Mouse (Mus musculus): Measurements from ENCODE around the gene Tcf7l2. TPM values are rescaled to one million over a fixed set of nuclear protein-coding genes. Genes with fewer than 3 reads are reported as not detected.

Tcf7l2 gene
- polyA plus RNA-seq, 1 experiment from 2014 or later, result 105 TPM

GRCm38 (mm10) chr19:55865049-55865448 is 123.4 kb downstream of the Tcf7l2 start:
- Histone ChIP-seq H3K9me3 (no peaks in the 10 kb centered on the region), H3K27me3 (ENCODE audit: poor library complexity, severe bottlenecking) (no peaks in the 10 kb centered on the region), H3K4me1 (peaks cover 50% of the 10 kb centered on the region), H3K27ac (no peak overlapping the region), H3K4me3 (no peak overlapping the region), H3K36me3 (replicated peaks) (peaks cover 36% of the 10 kb centered on the region)
- WGBS, result 91% methylated on average over 2 of the region's 2 CpGs
- no peak for DNase-seq (ENCODE audit: extremely low spot score, low spot score)

- 93% methylated on average over 13 of the region's 13 CpGs for whole genome bisulfite sequencing
- Histone ChIP-seq H3K36me3 (replicated peaks) (peaks cover 40% of the 10 kb centered on the region), H3K27ac (no peak overlapping the region), H3K27me3 (ENCODE audit: poor library complexity, severe bottlenecking) (no peaks in the 10 kb centered on the region), H3K4me3 (no peak overlapping the region), H3K9me3 (no peaks in the 10 kb centered on the region), H3K4me1 (peaks cover 59% of the 10 kb centered on the region)
- no peak for DNase-seq (ENCODE audit: extremely low spot score, low spot score)
These were observed 124.4 kb downstream of the Tcf7l2 start for GRCm38 (mm10) chr19:55865774-55866578.

DNA sequence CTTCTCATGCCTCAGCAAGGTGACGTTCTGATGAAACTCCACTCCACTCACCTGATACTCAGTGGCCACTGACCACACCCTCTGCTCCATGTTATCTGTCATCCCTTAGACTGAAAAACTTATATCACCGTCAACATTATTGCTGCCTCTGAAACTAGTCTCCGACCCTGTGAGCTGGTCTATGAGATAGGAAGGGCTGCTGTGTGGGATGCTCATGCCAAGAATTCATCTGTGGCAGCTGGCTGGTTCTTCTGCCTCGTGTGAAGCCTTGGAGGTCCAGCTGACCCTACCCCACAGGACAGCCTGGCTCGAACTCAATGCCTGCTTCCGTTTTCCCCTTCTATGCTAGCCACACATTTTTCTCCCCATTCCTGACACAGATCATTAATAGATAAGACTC is 125.6 kb downstream of the Tcf7l2 start:
- Histone ChIP-seq H3K4me1 (peaks cover 64% of the 10 kb centered on the region), H3K27ac (no peak overlapping the region), H3K27me3 (ENCODE audit: poor library complexity, severe bottlenecking) (no peaks in the 10 kb centered on the region), H3K9me3 (no peaks in the 10 kb centered on the region), H3K4me3 (no peak overlapping the region), H3K36me3 (replicated peaks) (peaks cover 40% of the 10 kb centered on the region)
- WGBS, result 93% methylated on average over 6 of the region's 6 CpGs
- no peak for DNase-seq (ENCODE audit: extremely low spot score, low spot score)

GRCm38 (mm10) chr19:55867905-55868304 is 126.3 kb downstream of the Tcf7l2 start:
- no peak overlapping the region for H3K4me3 ChIP-seq
- no peaks in the 10 kb centered on the region for H3K9me3 ChIP-seq
- no peak overlapping the region for H3K27ac ChIP-seq
- DNase-seq (ENCODE audit: extremely low spot score, low spot score), result no peak
- H3K36me3 ChIP-seq (replicated peaks), result peaks cover 36% of the 10 kb centered on the region
- peaks cover 63% of the 10 kb centered on the region for H3K4me1 ChIP-seq
- 66% methylated on average over 3 of the region's 3 CpGs for WGBS
- no peaks in the 10 kb centered on the region for H3K27me3 ChIP-seq (ENCODE audit: poor library complexity, severe bottlenecking)

DNA sequence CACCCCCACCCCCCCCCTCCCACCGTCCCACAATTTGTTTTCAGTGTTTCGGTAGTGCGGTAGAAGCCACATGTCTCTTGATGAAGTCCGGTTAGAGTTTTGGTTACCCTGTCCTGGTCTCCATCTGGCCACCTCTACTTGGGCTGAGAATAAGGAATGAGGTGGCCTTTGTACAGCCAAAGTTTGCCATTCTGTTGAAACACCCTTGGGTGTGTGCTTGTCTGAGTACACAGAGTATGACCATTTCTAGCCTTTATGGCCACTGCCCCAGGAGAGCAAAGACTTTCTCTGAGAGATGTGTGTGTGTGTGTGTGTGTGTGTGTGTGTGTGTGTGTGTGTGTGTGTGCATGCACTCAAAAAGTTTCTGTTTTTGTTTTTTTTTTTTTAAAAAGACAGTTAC is 127.0 kb downstream of the Tcf7l2 start:
- 96% methylated on average over 4 of the region's 4 CpGs for WGBS
- Histone ChIP-seq H3K27me3 (ENCODE audit: poor library complexity, severe bottlenecking) (no peaks in the 10 kb centered on the region), H3K9me3 (no peaks in the 10 kb centered on the region), H3K4me1 (peaks cover 56% of the 10 kb centered on the region), H3K36me3 (replicated peaks) (peaks cover 33% of the 10 kb centered on the region), H3K4me3 (no peak overlapping the region), H3K27ac (no peak overlapping the region)
- no peak for DNase-seq (ENCODE audit: extremely low spot score, low spot score)

DNA sequence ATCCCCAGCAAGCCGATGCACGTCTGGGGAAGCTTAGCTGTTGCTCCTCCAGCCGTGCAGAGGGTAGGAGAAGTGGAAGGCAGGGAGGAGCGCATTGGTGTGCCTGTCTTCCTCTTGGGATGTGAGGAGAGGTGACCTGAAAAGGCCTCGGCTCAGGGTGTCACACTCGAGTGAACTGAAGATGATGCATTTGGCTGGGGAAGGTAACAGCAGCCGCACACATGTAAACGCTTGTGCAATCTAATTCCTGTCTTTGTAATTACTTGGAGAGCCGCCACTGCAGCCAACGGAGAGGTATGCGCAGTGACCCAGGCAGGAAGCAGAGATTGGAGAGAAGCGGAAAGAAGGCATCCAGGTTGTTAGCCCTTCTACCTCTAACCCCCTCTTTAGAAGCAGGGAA is 129.2 kb downstream of the Tcf7l2 start:
- no peak for DNase-seq (ENCODE audit: extremely low spot score, low spot score)
- WGBS, result 88% methylated on average over 12 of the region's 12 CpGs
- Histone ChIP-seq H3K27ac (no peak overlapping the region), H3K27me3 (ENCODE audit: poor library complexity, severe bottlenecking) (peaks cover 7% of the 10 kb centered on the region; the same call in 1 of the 2 replicates), H3K9me3 (no peaks in the 10 kb centered on the region), H3K4me1 (peaks cover 63% of the 10 kb centered on the region), H3K36me3 (replicated peaks) (peaks cover 24% of the 10 kb centered on the region), H3K4me3 (no peak overlapping the region)

- Histone ChIP-seq H3K36me3 (replicated peaks) (peaks cover 20% of the 10 kb centered on the region), H3K9me3 (no peaks in the 10 kb centered on the region), H3K27me3 (ENCODE audit: poor library complexity, severe bottlenecking) (peaks cover 7% of the 10 kb centered on the region; the same call in 1 of the 2 replicates), H3K27ac (no peak overlapping the region), H3K4me3 (no peak overlapping the region), H3K4me1 (peaks cover 70% of the 10 kb centered on the region)
- DNase-seq (ENCODE audit: extremely low spot score, low spot score), result no peak
- 81% methylated on average over 3 of the region's 3 CpGs for WGBS
These were observed 129.9 kb downstream of the Tcf7l2 start for GRCm38 (mm10) chr19:55871496-55871895.

GRCm38 (mm10) chr19:55873221-55873620 is 131.6 kb downstream of the Tcf7l2 start:
- peaks cover 20% of the 10 kb centered on the region for H3K36me3 ChIP-seq (replicated peaks)
- H3K9me3 ChIP-seq, result no peaks in the 10 kb centered on the region
- no peak for DNase-seq (ENCODE audit: extremely low spot score, low spot score)
- H3K27me3 ChIP-seq (ENCODE audit: poor library complexity, severe bottlenecking), result peaks cover 7% of the 10 kb centered on the region; the same call in 1 of the 2 replicates
- WGBS, result 84% methylated on average over 3 of the region's 3 CpGs
- no peak overlapping the region for H3K4me3 ChIP-seq
- H3K27ac ChIP-seq, result no peak overlapping the region
- H3K4me1 ChIP-seq, result peaks cover 73% of the 10 kb centered on the region

DNA sequence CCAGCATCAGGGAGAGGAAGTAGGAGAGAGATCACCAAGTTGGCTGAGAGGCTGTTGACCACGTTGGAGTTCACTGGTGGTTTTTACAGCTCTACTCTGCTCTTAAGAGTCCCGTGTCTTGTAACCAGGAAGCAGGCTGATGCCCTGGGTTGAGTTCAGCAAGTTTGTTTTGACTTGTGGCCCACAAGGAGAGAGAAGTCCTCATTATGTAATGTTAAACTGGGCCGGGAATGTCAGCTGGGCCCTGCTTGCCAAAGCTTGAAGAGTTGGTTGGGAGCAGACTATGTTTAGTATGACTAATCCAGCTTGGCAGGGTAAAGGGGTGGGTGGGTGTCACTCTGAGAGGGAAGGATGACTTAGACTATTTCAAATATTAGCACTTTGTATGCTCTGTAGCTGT is 134.9 kb downstream of the Tcf7l2 start:
- DNase-seq (ENCODE audit: extremely low spot score, low spot score), result no peak
- Histone ChIP-seq H3K4me3 (no peak overlapping the region), H3K4me1 (peaks cover 73% of the 10 kb centered on the region), H3K27me3 (ENCODE audit: poor library complexity, severe bottlenecking) (peaks cover 22% of the 10 kb centered on the region), H3K9me3 (no peaks in the 10 kb centered on the region), H3K27ac (peak overlapping the region; percentile 53; the same call in 1 of the 2 replicates), H3K36me3 (replicated peaks) (peaks cover 14% of the 10 kb centered on the region)
- 76% methylated on average over 3 of the region's 3 CpGs for WGBS

DNA sequence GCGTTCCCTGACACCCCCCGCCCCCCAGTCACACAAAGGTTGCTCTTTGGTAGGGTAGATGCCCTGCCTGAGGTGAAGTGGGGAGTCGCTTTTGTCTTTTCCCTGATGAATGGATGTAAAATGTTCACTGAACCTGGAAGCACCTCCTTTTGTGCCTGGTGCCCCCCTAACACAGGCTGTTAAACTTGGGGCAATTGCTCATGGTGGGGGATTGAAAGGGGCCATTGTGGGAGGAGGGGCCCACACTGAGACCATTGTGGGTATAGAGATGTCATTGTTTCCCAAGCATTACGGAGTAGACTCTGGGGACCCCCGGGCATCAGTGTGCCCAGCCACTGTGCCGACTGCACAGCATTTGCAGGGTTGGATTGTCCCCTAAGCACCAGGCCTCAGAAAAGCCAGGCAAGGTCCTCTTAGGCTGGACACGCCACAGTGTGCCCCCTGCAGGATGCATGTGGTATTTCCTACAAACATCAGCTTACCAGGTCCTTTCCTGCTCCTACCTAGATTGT is 135.8 kb downstream of the Tcf7l2 start:
- WGBS, result 25% methylated on average over 7 of the region's 7 CpGs
- DNase-seq (ENCODE audit: extremely low spot score, low spot score), result peak; percentile 80
- Histone ChIP-seq H3K36me3 (replicated peaks) (peaks cover 14% of the 10 kb centered on the region), H3K4me3 (0 out of 2 replicates have a peak overlapping the region, but pooled peaks have one; percentile 2), H3K4me1 (peaks cover 63% of the 10 kb centered on the region), H3K27ac (peak overlapping the region; percentile 60), H3K9me3 (no peaks in the 10 kb centered on the region), H3K27me3 (ENCODE audit: poor library complexity, severe bottlenecking) (peaks cover 31% of the 10 kb centered on the region)

DNA sequence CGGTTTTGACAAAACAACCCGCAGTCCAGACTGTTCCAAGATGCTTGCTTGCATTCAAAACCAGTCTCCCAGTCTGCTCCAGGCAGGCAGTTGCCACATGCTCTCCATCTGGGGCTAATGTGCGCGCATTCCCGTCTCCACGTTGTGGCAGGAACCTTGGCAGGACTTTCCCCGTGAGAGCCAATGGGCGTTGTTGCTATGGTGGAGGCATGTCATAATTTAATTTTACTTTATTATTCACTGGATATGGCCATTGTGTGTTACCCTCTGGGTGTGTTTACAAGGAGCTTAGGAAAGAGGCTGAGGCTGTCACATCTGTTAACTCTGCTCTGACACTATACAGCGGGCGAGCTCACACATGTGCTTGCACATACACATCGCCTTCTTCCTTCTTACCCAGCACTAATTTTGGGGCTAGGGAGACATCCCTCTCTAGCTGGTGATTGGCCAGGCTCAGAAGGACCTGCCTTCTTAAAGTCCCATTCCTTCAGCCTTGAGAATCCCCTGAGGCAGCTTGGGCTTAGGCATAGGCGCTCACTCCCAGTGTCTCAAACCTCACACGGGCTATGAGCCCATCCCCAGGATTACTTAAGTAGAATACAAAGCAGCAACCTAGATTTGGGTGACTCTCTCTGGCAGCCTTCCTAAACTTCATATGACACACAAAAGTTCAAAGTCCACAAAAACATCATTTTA is 139.2 kb downstream of the Tcf7l2 start:
- Histone ChIP-seq H3K9me3 (no peaks in the 10 kb centered on the region), H3K36me3 (replicated peaks) (no peaks in the 10 kb centered on the region; the same call in 1 of the 2 replicates), H3K27me3 (ENCODE audit: poor library complexity, severe bottlenecking) (peaks cover 40% of the 10 kb centered on the region), H3K4me1 (peaks cover 84% of the 10 kb centered on the region), H3K4me3 (no peak overlapping the region), H3K27ac (no peak overlapping the region)
- DNase-seq (ENCODE audit: extremely low spot score, low spot score), result no peak
- WGBS, result 74% methylated on average over 13 of the region's 13 CpGs

- 55% methylated on average over 14 of the region's 14 CpGs for WGBS
- no peaks in the 10 kb centered on the region; the same call in 1 of the 2 replicates for H3K36me3 ChIP-seq (replicated peaks)
- no peaks in the 10 kb centered on the region for H3K9me3 ChIP-seq
- DNase-seq (ENCODE audit: extremely low spot score, low spot score), result no peak
- H3K27me3 ChIP-seq (ENCODE audit: poor library complexity, severe bottlenecking), result peaks cover 51% of the 10 kb centered on the region
- no peak overlapping the region for H3K4me3 ChIP-seq
- H3K4me1 ChIP-seq, result peaks cover 88% of the 10 kb centered on the region
- H3K27ac ChIP-seq, result no peak overlapping the region
These were observed 144.9 kb downstream of the Tcf7l2 start for GRCm38 (mm10) chr19:55886536-55886935.
